Mouse (Mus musculus) hematopoietic stem cell, adult 5-6 weeks (primary cell): ENCODE measurements around the gene 4930512M02Rik. TPM values are rescaled to one million over a fixed set of nuclear protein-coding genes. Genes with fewer than 3 reads are reported as not detected.

Experiments
- ATAC-seq, 2 experiments: fragments of 125-278 bp in 1 of 2; replicated peaks in 1 of 2; 2 replicates each; pipeline ENCODE4 v1.8.0; 2016 to 2017; ENCODE audit warnings: inconsistent platforms in 2 of 2, mild to moderate bottlenecking in 2 of 2, moderate number of reproducible peaks in 2 of 2, low read depth in 1 of 2, moderate TSS enrichment in 1 of 2; ENCODE audit not compliant: low FRiP score in 2 of 2, poor library complexity in 2 of 2, severe bottlenecking in 2 of 2, insufficient read depth in 1 of 2, low TSS enrichment in 1 of 2
- total RNA-seq: library from RNA; stranded (forward); fragments of 172-1452, 232-1000 nt; gene quantifications from 2 replicates; pipeline ENCODE4 v1.2.3, GENCODE M21; 2017

The 4930512M02Rik gene
- total RNA-seq, 1 experiment from 2014 or later: not detected

DNA sequence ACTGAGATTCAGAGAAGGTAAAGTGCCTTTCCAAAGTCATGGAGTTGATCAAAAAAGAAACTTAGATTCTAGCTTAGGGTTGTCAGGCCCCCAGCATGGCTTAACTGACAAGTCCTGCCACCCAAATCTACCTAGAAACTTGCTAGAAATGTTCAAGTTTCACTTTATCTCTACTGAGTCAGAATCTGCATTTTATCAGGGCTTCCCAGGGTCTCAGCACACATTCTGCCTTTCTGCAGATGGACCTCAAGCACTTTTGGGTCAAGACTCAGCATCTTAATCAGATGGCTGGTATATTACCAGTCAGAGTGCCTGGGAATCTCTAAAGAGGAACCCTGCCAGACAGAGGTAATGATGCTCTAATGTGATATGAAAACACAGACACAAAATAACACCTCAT is 56.9 kb downstream of the 4930512M02Rik start:
- no peak for ATAC-seq

DNA sequence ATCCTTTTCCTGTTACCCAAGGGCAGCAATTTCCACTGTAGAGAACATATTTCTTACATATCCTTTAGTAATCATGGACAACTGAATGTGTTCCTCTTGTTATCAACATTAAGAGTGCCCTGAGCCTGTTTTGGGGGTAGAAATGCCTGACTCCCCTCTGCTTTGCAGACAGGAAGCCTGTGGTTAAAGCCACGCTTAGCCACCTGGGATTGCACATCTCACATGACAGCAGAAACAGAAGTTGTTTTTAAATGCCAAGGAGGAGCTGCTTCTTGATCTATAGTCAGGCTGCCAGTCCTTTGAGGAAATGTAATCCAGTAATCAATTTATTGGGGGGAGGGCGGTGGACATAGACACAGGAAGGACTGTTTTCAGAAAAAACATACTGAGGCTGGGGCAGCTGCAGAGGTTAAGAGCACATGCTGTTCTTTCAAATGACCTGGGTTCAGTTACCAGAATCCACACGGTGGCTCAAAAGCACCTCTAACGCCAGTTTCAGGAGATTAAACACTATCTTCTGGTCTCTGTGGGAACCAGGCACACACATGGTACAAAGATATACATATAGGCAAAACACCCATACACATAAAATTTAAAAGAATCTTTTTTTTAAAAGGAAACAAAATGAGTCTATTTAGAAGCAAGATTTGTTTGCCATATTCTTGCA is 58.0 kb downstream of the 4930512M02Rik start:
- ATAC-seq: peak; percentile 57 to 68

DNA sequence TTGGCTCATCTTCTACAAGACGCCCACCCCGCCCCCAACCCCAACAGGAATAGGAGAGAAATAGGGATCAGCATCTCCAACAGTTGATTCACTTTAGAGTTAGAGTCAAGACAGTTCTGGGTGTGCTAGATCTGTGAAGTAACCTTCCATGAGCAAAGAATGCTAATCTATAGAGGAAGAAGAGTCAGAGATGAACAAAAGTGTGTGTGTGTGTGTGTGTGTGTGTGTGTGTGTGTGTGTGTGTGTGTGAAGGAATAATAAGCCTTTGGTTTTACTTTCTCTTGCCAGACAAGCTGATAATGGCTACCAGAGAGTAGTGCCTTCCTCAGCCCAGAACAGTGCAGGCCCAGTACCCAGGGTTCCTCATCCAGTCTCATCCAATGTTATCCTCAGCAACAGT is 59.6 kb downstream of the 4930512M02Rik start:
- ATAC-seq: no peak

DNA sequence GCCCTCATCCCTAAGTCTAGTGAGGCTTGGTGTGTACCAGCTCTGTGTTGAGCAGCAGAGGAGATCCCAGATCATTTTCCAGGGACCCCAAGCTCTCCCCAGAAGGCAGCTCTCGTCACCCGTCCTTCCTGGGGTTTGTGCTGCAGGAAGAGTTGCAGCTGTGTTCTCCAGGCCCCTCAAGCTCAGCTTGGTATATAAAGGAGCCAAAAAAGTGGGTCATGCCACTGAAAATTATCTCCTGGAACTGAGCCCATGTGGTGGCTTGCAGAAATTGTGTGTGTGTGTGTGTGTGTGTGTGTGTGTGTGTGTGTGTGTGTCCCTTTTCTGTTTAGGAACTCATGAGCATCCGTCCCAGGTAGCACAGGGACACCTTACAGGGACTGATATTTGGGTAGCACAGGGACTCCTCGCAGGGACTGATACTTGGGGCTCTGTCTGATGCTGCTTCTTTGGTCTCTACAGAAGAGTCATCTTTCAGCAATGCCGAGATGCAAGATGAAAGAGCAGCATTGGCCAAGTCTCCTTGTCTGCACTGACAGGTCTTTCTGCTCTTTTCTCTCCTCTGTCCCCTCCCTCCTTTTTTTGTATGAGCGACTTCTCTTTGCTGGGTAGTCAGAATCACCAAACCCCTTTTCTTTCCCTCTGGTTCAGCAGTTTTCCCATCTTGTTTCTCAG is 62.4 kb downstream of the 4930512M02Rik start:
- ATAC-seq: no peak

GRCm38 (mm10) chr11:11564266-11565044 is 63.2 kb downstream of the 4930512M02Rik start:
- peak; percentile 93 to 96 for ATAC-seq

- no peak for ATAC-seq
These were observed 66.5 kb downstream of the 4930512M02Rik start for GRCm38 (mm10) chr11:11561118-11561517.

- no peak for ATAC-seq
These were observed 68.4 kb downstream of the 4930512M02Rik start for GRCm38 (mm10) chr11:11559099-11559686.

DNA sequence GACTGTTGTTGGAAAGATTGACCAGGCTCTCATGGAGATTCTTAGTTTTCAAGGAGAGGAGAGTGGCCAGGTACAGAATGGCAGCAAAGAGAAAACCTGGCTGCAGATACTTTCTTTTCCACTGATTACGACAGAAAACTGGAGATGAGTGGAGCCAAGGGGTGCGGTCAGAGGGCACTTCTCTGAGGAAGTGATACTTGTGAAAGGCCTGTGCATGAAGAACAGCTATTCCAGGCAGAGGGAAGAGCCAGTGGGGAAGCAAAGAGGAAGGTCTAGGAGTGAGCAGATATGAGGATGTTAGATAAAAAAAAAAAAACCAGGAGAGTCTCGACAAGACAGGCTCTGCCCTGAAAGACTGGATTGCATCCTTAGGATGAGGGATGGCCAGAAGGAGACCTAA is 69.0 kb downstream of the 4930512M02Rik start:
- peak in 1 of 2 experiments; percentile 38; a peak in 2 of 4 replicates for ATAC-seq

GRCm38 (mm10) chr11:11557173-11557967 is 70.3 kb downstream of the 4930512M02Rik start:
- peak; percentile 63 for ATAC-seq

DNA sequence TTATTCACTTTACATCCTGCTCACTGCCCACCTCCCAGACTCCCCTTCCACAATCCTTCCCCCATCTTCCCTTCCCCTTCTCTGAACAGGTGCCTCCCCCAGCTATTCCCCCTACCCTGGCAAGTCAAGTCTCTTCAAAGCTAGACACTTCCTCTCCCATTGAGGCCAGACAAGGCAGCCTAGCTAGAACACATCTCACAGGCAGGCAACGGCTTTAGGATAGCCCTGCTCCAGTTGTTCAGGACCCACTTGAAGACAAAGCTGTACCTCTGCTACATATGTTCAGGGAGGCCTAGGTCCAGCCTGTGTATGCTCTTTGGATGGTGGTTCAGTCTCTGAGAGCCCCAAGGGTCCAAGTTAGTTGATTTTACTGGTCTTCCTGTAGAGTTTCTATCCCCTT is 71.4 kb downstream of the 4930512M02Rik start:
- no peak for ATAC-seq

DNA sequence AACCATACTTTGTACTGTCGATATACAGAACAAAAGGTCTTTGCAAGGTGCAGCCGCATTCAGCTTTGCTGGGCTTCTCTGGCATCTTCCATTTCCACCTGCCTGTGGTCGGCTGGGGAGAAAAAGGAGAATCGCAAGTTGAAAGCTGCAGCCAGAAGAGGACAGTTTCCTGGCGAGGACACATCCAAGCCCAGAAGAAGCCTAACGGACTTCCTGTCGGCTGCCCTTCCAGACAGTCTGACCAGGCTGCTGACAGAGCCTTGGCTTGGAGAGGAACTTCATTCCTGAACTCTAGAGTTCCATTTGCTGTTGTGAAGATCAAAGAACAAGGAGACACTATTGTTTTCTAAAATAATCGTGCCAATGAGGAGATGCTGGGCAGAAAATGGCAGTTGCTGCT is 72.1 kb downstream of the 4930512M02Rik start:
- no peak for ATAC-seq

DNA sequence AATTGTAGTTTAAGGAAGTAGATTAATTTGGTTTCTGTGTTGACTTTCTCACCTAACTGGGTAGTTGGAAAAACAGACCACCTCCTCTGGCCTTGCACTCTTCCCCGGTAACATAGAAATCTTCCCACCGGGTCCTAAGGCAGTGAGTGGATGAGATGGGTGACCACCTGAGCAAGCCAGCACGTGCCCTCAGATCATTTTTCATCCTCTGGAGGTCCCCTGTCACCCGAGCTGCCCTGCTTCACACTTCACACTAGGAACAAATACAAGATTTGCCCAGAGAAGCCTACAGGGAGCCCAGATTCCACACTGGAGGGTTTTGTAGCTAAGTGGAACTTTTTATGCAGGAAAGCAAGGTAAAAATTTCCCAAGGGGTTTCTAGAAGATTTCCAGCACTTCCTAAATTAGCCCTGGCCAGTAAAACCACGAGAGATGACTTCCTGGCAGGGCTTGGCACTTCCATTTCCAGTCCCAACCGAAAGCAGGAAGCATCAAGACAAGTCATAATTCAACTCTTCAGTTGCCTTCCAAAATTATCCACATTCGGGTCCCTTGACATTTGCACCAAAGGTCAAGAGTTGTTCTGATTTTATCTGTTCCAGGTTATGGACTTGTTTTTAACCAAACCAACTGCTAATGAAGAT is 79.9 kb downstream of the 4930512M02Rik start:
- peak; percentile 12 to 14; a peak in 2 of 4 replicates for ATAC-seq

GRCm38 (mm10) chr11:11546903-11547511 is 80.6 kb downstream of the 4930512M02Rik start:
- ATAC-seq: peak; percentile 14 to 22; a peak in 1 of 4 replicates

DNA sequence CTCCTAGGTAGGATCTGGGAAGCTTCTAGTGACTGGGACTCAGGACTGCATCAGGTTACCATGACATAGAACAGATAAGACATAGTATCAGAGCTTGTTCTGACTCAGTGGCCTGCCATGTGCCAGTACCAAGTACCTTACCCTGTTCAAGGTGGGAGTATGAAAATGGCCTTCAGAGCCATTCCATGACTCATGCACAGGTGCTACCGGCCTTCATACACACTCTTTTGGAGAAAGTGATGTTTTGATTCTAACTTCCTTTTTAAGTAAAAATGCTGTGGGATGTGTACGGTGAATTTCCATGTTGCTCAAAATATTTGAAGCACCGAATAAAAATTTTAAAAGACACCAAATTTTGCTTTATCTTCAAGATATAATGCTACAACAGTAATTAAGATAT is 81.7 kb downstream of the 4930512M02Rik start:
- no peak for ATAC-seq
